Mouse (Mus musculus): ENCODE results near the gene Epb41. TPM values are rescaled to one million over a fixed set of nuclear protein-coding genes. Genes with fewer than 3 reads are reported as not detected.
A peak's percentile ranks its signal among the peaks of the same experiment; 100 is the strongest.

The Epb41 gene
- polyA plus RNA-seq, 1 experiment, result 84.7 TPM

GRCm38 (mm10) chr4:132095043-132095442 lies 19.9 kb upstream of the Epb41 start:
- no peak overlapping the region for H3K27ac ChIP-seq (ENCODE audit: insufficient read depth, low read depth, low read length)
- H3K4me3 ChIP-seq (ENCODE audit: insufficient read depth, low read length), result no peak overlapping the region
- H3K4me1 ChIP-seq (ENCODE audit: control insufficient read depth, insufficient read depth, low read length), result peaks cover 6% of the 10 kb centered on the region
- no peak for TF ChIP-seq POLR2A (IDR thresholded peaks at IDR 0.05; ENCODE audit: borderline replicate concordance, low read depth, low read length)

DNA sequence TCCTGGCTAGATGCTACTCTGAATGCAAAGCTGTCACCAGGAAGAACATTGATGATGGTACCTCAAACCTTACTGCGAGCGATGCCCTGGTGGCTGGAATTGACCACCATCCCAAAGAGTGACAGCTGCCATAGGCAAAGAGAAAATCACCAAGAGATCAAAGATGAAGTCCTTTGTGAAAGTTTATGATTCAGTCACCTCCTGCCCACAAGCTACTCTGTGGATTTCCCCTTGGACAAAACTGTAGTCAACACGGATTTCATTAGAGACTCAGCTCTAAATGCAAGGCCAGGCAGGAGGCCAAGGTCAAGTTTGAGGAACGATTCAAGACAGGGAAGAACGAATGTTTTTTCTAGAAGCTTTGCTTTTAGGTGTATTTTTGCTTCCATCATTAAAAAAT lies 18.8 kb upstream of the Epb41 start:
- TF ChIP-seq CTCF (IDR thresholded peaks at IDR 0.05; ENCODE audit: low read depth, low read length) (no peak), POLR2A (IDR thresholded peaks at IDR 0.05; ENCODE audit: borderline replicate concordance, low read depth, low read length) (no peak)
- Histone ChIP-seq H3K27ac (ENCODE audit: insufficient read depth, low read depth, low read length) (no peak overlapping the region), H3K4me3 (ENCODE audit: insufficient read depth, low read length) (no peak overlapping the region), H3K4me1 (ENCODE audit: control insufficient read depth, insufficient read depth, low read length) (peaks cover 6% of the 10 kb centered on the region)

DNA sequence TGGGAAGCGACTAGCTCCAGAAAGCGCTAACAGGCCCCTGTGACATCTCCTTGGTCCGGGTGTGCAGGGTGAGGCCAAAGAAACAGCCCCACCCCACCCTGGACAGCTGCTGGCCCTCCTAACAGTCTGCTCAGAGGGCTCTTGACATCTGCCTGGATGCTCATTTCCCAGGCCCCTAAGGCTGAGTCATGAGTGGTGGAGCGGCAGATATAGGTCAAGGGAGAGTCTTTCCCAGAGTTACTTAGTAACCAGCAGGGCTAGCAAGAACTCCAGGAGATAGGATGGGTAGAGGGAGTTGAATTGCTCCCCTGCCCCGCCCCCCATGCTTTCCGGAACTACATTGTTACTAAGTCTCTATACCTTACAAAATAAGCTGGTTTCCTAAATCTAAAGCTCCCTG lies 18.0 kb upstream of the Epb41 start:
- no peak for TF ChIP-seq CTCF (IDR thresholded peaks at IDR 0.05; ENCODE audit: low read depth, low read length)
- H3K4me3 ChIP-seq (ENCODE audit: insufficient read depth, low read length), result no peak overlapping the region
- no peak overlapping the region for H3K27ac ChIP-seq (ENCODE audit: insufficient read depth, low read depth, low read length)
- H3K4me1 ChIP-seq (ENCODE audit: control insufficient read depth, insufficient read depth, low read length), result peaks cover 6% of the 10 kb centered on the region

GRCm38 (mm10) chr4:132088921-132089320 lies 13.8 kb upstream of the Epb41 start:
- Histone ChIP-seq H3K4me3 (ENCODE audit: insufficient read depth, low read length) (no peak overlapping the region), H3K27ac (ENCODE audit: insufficient read depth, low read depth, low read length) (no peak overlapping the region), H3K4me1 (ENCODE audit: control insufficient read depth, insufficient read depth, low read length) (peaks cover 4% of the 10 kb centered on the region)
- peak; percentile 60; the same call in 1 of the 2 replicates for TF ChIP-seq CTCF (IDR thresholded peaks at IDR 0.05; ENCODE audit: low read depth, low read length)
- TF ChIP-seq POLR2A (IDR thresholded peaks at IDR 0.05; ENCODE audit: borderline replicate concordance, low read depth, low read length), result no peak

GRCm38 (mm10) chr4:132085114-132085513 lies 10.0 kb upstream of the Epb41 start:
- Histone ChIP-seq H3K4me1 (ENCODE audit: control insufficient read depth, insufficient read depth, low read length) (no peaks in the 10 kb centered on the region), H3K27ac (ENCODE audit: insufficient read depth, low read depth, low read length) (no peak overlapping the region), H3K4me3 (ENCODE audit: insufficient read depth, low read length) (no peak overlapping the region)
- TF ChIP-seq CTCF (IDR thresholded peaks at IDR 0.05; ENCODE audit: low read depth, low read length), result no peak
- no peak for TF ChIP-seq POLR2A (IDR thresholded peaks at IDR 0.05; ENCODE audit: borderline replicate concordance, low read depth, low read length)

- peaks cover 32% of the 10 kb centered on the region for H3K4me1 ChIP-seq (ENCODE audit: control insufficient read depth, insufficient read depth, low read length)
- no peak overlapping the region for H3K4me3 ChIP-seq (ENCODE audit: insufficient read depth, low read length)
- TF ChIP-seq CTCF (IDR thresholded peaks at IDR 0.05; ENCODE audit: low read depth, low read length), result no peak
- no peak for TF ChIP-seq POLR2A (IDR thresholded peaks at IDR 0.05; ENCODE audit: borderline replicate concordance, low read depth, low read length)
- H3K27ac ChIP-seq (ENCODE audit: insufficient read depth, low read depth, low read length), result no peak overlapping the region
Measured at GRCm38 (mm10) chr4:132080492-132080983, 5.4 kb upstream of the Epb41 start.

- Histone ChIP-seq H3K4me1 (ENCODE audit: control insufficient read depth, insufficient read depth, low read length) (peaks cover 34% of the 10 kb centered on the region), H3K27ac (ENCODE audit: insufficient read depth, low read depth, low read length) (no peak overlapping the region), H3K4me3 (ENCODE audit: insufficient read depth, low read length) (no peak overlapping the region)
- TF ChIP-seq CTCF (IDR thresholded peaks at IDR 0.05; ENCODE audit: low read depth, low read length), result peak; percentile 83
- TF ChIP-seq POLR2A (IDR thresholded peaks at IDR 0.05; ENCODE audit: borderline replicate concordance, low read depth, low read length), result no peak
Measured at GRCm38 (mm10) chr4:132079555-132080275, 4.6 kb upstream of the Epb41 start.

GRCm38 (mm10) chr4:132078296-132078714 lies 3.2 kb upstream of the Epb41 start:
- Histone ChIP-seq H3K27ac (ENCODE audit: insufficient read depth, low read depth, low read length) (peak overlapping the region; percentile 95), H3K4me3 (ENCODE audit: insufficient read depth, low read length) (peak overlapping the region; percentile 43), H3K4me1 (ENCODE audit: control insufficient read depth, insufficient read depth, low read length) (peaks cover 36% of the 10 kb centered on the region)
- TF ChIP-seq CTCF (IDR thresholded peaks at IDR 0.05; ENCODE audit: low read depth, low read length) (no peak), POLR2A (IDR thresholded peaks at IDR 0.05; ENCODE audit: borderline replicate concordance, low read depth, low read length) (no peak)

DNA sequence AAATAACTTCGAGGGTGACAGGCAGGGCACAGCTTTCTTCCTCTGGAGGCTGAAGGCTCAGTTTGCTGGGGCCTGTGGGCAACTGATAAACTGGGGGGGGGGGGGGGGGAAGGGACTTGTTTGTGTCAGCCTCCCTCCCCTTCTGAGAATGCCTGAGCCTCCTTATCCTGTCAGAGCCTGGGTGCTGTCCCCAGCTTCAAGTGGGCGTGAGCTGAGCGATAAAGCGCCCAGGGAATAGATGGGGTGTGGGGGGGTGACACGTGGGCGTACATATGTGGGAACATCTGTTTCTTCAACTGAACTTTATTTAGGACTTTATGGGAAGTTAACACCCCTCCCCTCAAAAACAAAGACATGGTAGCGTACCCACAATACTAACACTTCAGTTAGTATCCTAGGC lies 2.3 kb upstream of the Epb41 start:
- Histone ChIP-seq H3K27ac (ENCODE audit: insufficient read depth, low read depth, low read length) (peak overlapping the region; percentile 95), H3K4me3 (ENCODE audit: insufficient read depth, low read length) (no peak overlapping the region), H3K4me1 (ENCODE audit: control insufficient read depth, insufficient read depth, low read length) (peaks cover 43% of the 10 kb centered on the region)
- TF ChIP-seq CTCF (IDR thresholded peaks at IDR 0.05; ENCODE audit: low read depth, low read length) (no peak), POLR2A (IDR thresholded peaks at IDR 0.05; ENCODE audit: borderline replicate concordance, low read depth, low read length) (no peak)

GRCm38 (mm10) chr4:132076480-132077405 lies 1.6 kb upstream of the Epb41 start:
- Histone ChIP-seq H3K4me3 (ENCODE audit: insufficient read depth, low read length) (peak overlapping the region; percentile 19; the same call in 1 of the 2 replicates), H3K4me1 (ENCODE audit: control insufficient read depth, insufficient read depth, low read length) (peaks cover 43% of the 10 kb centered on the region), H3K27ac (ENCODE audit: insufficient read depth, low read depth, low read length) (peak overlapping the region; percentile 53)
- TF ChIP-seq POLR2A (IDR thresholded peaks at IDR 0.05; ENCODE audit: borderline replicate concordance, low read depth, low read length) (no peak), CTCF (IDR thresholded peaks at IDR 0.05; ENCODE audit: low read depth, low read length) (no peak)
